Mouse (Mus musculus): Measurements from ENCODE around the gene Jph3.

DNA sequence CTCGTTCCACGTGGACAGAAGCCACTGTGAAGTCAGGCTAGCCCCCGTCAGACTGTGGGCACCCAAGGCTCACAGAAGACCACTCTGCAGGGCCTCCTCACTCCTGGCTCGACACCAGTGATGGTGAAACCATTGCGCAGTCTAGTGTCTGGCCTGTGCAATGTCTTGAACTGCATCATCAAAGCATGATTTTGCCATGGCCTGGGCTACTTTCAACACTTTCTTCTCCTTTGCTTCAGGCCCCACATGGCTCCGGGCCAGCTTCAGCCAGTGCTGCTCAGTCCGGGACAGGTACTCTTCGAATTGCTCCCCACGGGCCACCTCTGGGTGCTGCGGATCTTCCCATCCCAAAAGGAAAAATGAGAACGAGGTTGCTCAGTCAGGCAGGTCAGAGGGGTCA lies 67.0 kb downstream of the Jph3 start:
- TF ChIP-seq POLR2A (IDR thresholded peaks at IDR 0.05; ENCODE audit: extremely low read depth, insufficient read depth, low read length) (no peak), CTCF (IDR thresholded peaks at IDR 0.05; ENCODE audit: low read depth, low read length) (no peak)

Data from liver, adult 2 months (tissue).